ENCODE assay signal across 9 mouse cellular contexts in the genomic region with DNA sequence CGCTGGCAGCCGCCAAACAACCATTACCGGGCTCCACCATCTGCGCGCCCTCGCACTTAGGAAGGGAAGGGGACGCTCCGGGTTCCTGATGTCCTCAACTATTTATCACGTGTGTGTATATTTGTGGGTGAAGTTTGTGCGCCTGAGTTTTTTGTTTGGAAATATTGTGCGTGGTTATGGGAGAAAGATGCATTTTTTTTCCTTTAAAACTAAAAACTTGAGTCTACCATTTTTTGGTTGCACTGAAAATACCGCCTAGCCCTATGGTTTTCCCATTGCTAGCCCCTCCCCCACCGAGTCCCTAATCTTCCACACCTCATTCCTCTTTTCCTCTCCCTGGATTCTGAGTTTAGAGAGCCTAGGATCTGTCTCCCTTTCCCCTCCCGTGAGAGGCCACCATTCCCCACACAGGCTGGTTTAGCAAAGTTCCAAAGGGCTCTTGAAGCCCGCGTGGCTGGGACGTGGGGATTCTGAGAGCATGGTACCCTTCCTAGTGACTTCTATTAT. TPM values are rescaled to one million over a fixed set of nuclear protein-coding genes. Genes with fewer than 3 reads are reported as not detected.
DNase-seq lines count a peak whose midpoint lies in the region; ATAC-seq and TF ChIP-seq lines count a peak whose summit lies in the region.
"Had no signal": no experiment of that assay in that cellular context is flagged by ENCODE, and none has a peak within 500 bp of the region (broad histone marks: within the 10 kb centered on the region; RNA-seq: fewer than 3 reads in every experiment).

No protein-coding gene starts in this region.

- DNase-seq in heart, adult 2 months, result no peak
- no peak for DNase-seq in heart, adult 8-10 months (ENCODE audit: low spot score)
- peak; percentile 44 for DNase-seq in ES-CJ7 (ENCODE audit: low read depth, low spot score)
- DNase-seq in midbrain, embryonic 10.5 days (ENCODE audit: low spot score), result peak; percentile 42
- no peak for DNase-seq in left cerebral cortex, adult 18-20 months (ENCODE audit: low spot score in 2 of 2)
- DNase-seq in thymus, postnatal 10 days (ENCODE audit: low spot score in 2 of 2), result no peak

- peak overlapping the region; percentile 89 for H3K27ac ChIP-seq in heart, adult 2 months
- peak overlapping the region in 1 of 2 experiments; percentile 82; a peak in 2 of 4 replicates for H3K27ac ChIP-seq in heart, embryonic 14.5 days (replicated peaks in 1 of 2; ENCODE audit: control insufficient read depth in 1 of 2, insufficient read depth in 1 of 2, low read depth in 2 of 2, low read length in 2 of 2)
- peak overlapping the region; percentile 96 for H3K27ac ChIP-seq in midbrain, embryonic 10.5 days (replicated peaks)

- H3K4me3 ChIP-seq in heart, adult 2 months, result peak overlapping the region; percentile 61
- H3K4me3 ChIP-seq in heart, embryonic 14.5 days (ENCODE audit: control insufficient read depth in 1 of 2, insufficient read depth in 1 of 2, low read depth in 1 of 2, low read length in 2 of 2), result peak overlapping the region; percentile 54 to 64
- H3K4me3 ChIP-seq in midbrain, embryonic 10.5 days, result peak overlapping the region; percentile 90

- H3K9ac ChIP-seq in heart, adult 2 months (ENCODE audit: low read depth, low read length), result peak overlapping the region; percentile 50
- H3K9ac ChIP-seq in heart, embryonic 14.5 days (ENCODE audit: low read length), result peak overlapping the region; percentile 82

- 6% methylated on average over 17 of the region's 17 CpGs for WGBS in heart, adult 2 months
- under 1% methylated on average over 17 of the region's 17 CpGs for whole genome bisulfite sequencing in heart, embryonic 14.5 days
- under 1% methylated on average over 17 of the region's 17 CpGs for WGBS in midbrain, embryonic 10.5 days

- H3K4me1 ChIP-seq in heart, adult 2 months (ENCODE audit: control insufficient read depth, insufficient read depth, low read length), result peaks cover 17% of the 10 kb centered on the region
- H3K4me1 ChIP-seq in heart, embryonic 14.5 days (ENCODE audit: control insufficient read depth in 2 of 2, insufficient read depth in 2 of 2, low read length in 2 of 2), result peaks cover 24 to 31% of the 10 kb centered on the region in 2 experiments
- H3K4me1 ChIP-seq in midbrain, embryonic 10.5 days, result peaks cover 89% of the 10 kb centered on the region

- no peaks in the 10 kb centered on the region for H3K9me3 ChIP-seq in heart, embryonic 14.5 days (ENCODE audit: control insufficient read depth, low read length)
- no peaks in the 10 kb centered on the region for H3K9me3 ChIP-seq in midbrain, embryonic 10.5 days (replicated peaks)

- H3K27me3 ChIP-seq in heart, adult 2 months (ENCODE audit: control insufficient read depth, insufficient read depth, low read length), result no peaks in the 10 kb centered on the region
- H3K27me3 ChIP-seq in heart, embryonic 14.5 days (ENCODE audit: control insufficient read depth, insufficient read depth, low read length), result peaks cover 47% of the 10 kb centered on the region
- peaks cover 32% of the 10 kb centered on the region for H3K27me3 ChIP-seq in midbrain, embryonic 10.5 days (ENCODE audit: low read depth, poor library complexity, severe bottlenecking)

- peak overlapping the region; percentile 95 for H3K4me2 ChIP-seq in heart, embryonic 14.5 days (ENCODE audit: low read length)

- intact Hi-C loops in heart, adult 2 months (cut with DNase I), result loop anchor here (5.0 kb wide), 1 partner anchor 40 kb away; no protein-coding TSS in a partner anchor

- TF ChIP-seq CTCF in heart, adult 2 months (IDR thresholded peaks at IDR 0.05), result 0 out of 2 replicates have a peak, but pooled peaks have one; percentile 15

- no peaks in the 10 kb centered on the region for H3K79me2 ChIP-seq in heart, adult 2 months (replicated peaks; ENCODE audit: control insufficient read depth, insufficient read depth, low read length)

- no peak for TF ChIP-seq EP300 in heart, adult 2 months (IDR thresholded peaks at IDR 0.05; ENCODE audit: insufficient read depth, low read depth, low read length)

- TF ChIP-seq POLR2A in heart, adult 2 months (IDR thresholded peaks at IDR 0.05; ENCODE audit: insufficient read depth, low read depth, low read length), result no peak

- no peaks in the 10 kb centered on the region for H3K36me3 ChIP-seq in heart, adult 2 months (ENCODE audit: control insufficient read depth, insufficient read depth, low read length)
- H3K36me3 ChIP-seq in heart, embryonic 14.5 days (ENCODE audit: control insufficient read depth, insufficient read depth, low read length), result no peaks in the 10 kb centered on the region; the same call in 1 of the 2 replicates
- H3K36me3 ChIP-seq in midbrain, embryonic 10.5 days, result peaks cover 20% of the 10 kb centered on the region

- ATAC-seq in heart, embryonic 14.5 days (ENCODE audit: insufficient number of reproducible peaks, insufficient read depth, low FRiP score, low read depth), result no peak
- no peak for ATAC-seq in cerebellum, adult (ENCODE audit: insufficient number of reproducible peaks, low FRiP score, low TSS enrichment)

RNA-seq across cellular contexts. Expression of gene Nrarp, which starts 1.4 kb away (rescaled TPM):
- 1 to 10 TPM; 6.2 to 7.4 TPM for total RNA-seq in heart, adult 2 months (2021)
- 10.2 and 11.2 TPM in 2 replicates for polyA plus RNA-seq in heart, adult 2 months (2012; rRNA removed)
- 1 to 10 TPM; 5.0 to 9.4 (median 9.2) TPM for total RNA-seq in heart, adult 8-10 months (2022)
- polyA plus RNA-seq in heart, embryonic 14.5 days (2014; fragmentation: Nextera tagmentation; extraction: Ambion mirVana), result 11.9 and 13.9 TPM in 2 replicates
- polyA plus RNA-seq in midbrain, embryonic 10.5 days (2016; fragmentation: Nextera tagmentation; extraction: Ambion mirVana), result 65.8 and 74.1 TPM in 2 replicates
- 10 to 100 TPM; 19.2 to 23.9 TPM for total RNA-seq in left cerebral cortex, adult 18-20 months (2021)

RNA-seq across cellular contexts. Expression of gene Tor4a, which starts 14.7 kb away (rescaled TPM):
- total RNA-seq in heart, adult 2 months (2021), result 1 to 10 TPM; 4.3 to 4.9 TPM
- 6.8 and 9.4 TPM in 2 replicates for polyA plus RNA-seq in heart, adult 2 months (2012; rRNA removed)
- 1 to 10 TPM; 3.9 to 5.0 (median 4.7) TPM for total RNA-seq in heart, adult 8-10 months (2022)
- 6.5 and 8.0 TPM in 2 replicates for polyA plus RNA-seq in heart, embryonic 14.5 days (2014; fragmentation: Nextera tagmentation; extraction: Ambion mirVana)
- 1.3 and 1.9 TPM in 2 replicates for polyA plus RNA-seq in midbrain, embryonic 10.5 days (2016; fragmentation: Nextera tagmentation; extraction: Ambion mirVana)
- 1 to 10 TPM; 2.2 to 2.5 TPM for total RNA-seq in left cerebral cortex, adult 18-20 months (2021)

RNA-seq across cellular contexts. Expression of gene Nelfb, which starts 29.3 kb away (rescaled TPM):
- total RNA-seq in heart, adult 2 months (2021), result 10 to 100 TPM; 37.4 TPM
- polyA plus RNA-seq in heart, adult 2 months (2012; rRNA removed), result 47.0 and 86.7 TPM in 2 replicates
- 10 to 100 TPM; 38.5 to 49.3 (median 39.5) TPM for total RNA-seq in heart, adult 8-10 months (2022)
- polyA plus RNA-seq in heart, embryonic 14.5 days (2014; fragmentation: Nextera tagmentation; extraction: Ambion mirVana), result 58.4 and 65.9 TPM in 2 replicates
- polyA plus RNA-seq in midbrain, embryonic 10.5 days (2016; fragmentation: Nextera tagmentation; extraction: Ambion mirVana), result 131 and 140 TPM in 2 replicates
- 10 to 100 TPM; 62.1 to 68.6 TPM for total RNA-seq in left cerebral cortex, adult 18-20 months (2021)

RNA-seq across cellular contexts. Expression of gene Stpg3, which starts 32.5 kb away (rescaled TPM):
- total RNA-seq in heart, adult 2 months (2021), result not detected
- polyA plus RNA-seq in heart, adult 2 months (2012; rRNA removed), result 0.20 TPM in 1 of 2 replicates, not detected in the other
- not detected for total RNA-seq in heart, adult 8-10 months (2022)
- not detected in 2 replicates for polyA plus RNA-seq in heart, embryonic 14.5 days (2014; fragmentation: Nextera tagmentation; extraction: Ambion mirVana)
- polyA plus RNA-seq in midbrain, embryonic 10.5 days (2016; fragmentation: Nextera tagmentation; extraction: Ambion mirVana), result not detected in 2 replicates
- under 1 TPM; 0.37 to 0.40 TPM for total RNA-seq in left cerebral cortex, adult 18-20 months (2021)
- total RNA-seq: heart, postnatal 14 days had no signal

RNA-seq across cellular contexts. Expression of gene Fam166a, which starts 36.6 kb away (rescaled TPM):
- total RNA-seq in heart, adult 2 months (2021), result not detected
- 0.21 TPM in 1 of 2 replicates, not detected in the other for polyA plus RNA-seq in heart, adult 2 months (2012; rRNA removed)
- total RNA-seq in heart, adult 8-10 months (2022), result not detected
- polyA plus RNA-seq in heart, embryonic 14.5 days (2014; fragmentation: Nextera tagmentation; extraction: Ambion mirVana), result 0.93 TPM in 1 of 2 replicates, not detected in the other
- 0.62 TPM in 1 of 2 replicates, not detected in the other for polyA plus RNA-seq in midbrain, embryonic 10.5 days (2016; fragmentation: Nextera tagmentation; extraction: Ambion mirVana)
- not detected for total RNA-seq in left cerebral cortex, adult 18-20 months (2021)
- total RNA-seq: heart, postnatal 14 days had no signal

Comparison
In these comparisons a context has a peak if more than half of its experiments do, and no peak if none do; other contexts are left out.
1. DNase-seq: peak in ES-CJ7 (single experiment) and midbrain, embryonic 10.5 days (single experiment); none in heart, adult 2 months (0 of 2), heart, adult 8-10 months (single experiment), left cerebral cortex, adult 18-20 months (0 of 2) and thymus, postnatal 10 days (0 of 2).
2. Peak in every context shown above with its lines, with median percentiles within 50 percentile points of each other: H3K4me3 ChIP-seq.